ENCODE assay signal across 8 mouse cellular contexts in genomic region chr9:124424542-124425410, GRCm38 (mm10). TPM values are rescaled to one million over a fixed set of nuclear protein-coding genes. Genes with fewer than 3 reads are reported as not detected.
DNase-seq lines count a peak whose midpoint lies in the region; ATAC-seq and TF ChIP-seq lines count a peak whose summit lies in the region.

No protein-coding gene starts in this region.

- TF ChIP-seq POLR2A in bone marrow, adult 2 months (IDR thresholded peaks at IDR 0.05; ENCODE audit: borderline replicate concordance, control insufficient read depth, low read depth, low read length): peak; percentile 1; the same call in 1 of the 2 replicates
- no peak for TF ChIP-seq POLR2A in limb, embryonic 14.5 days (IDR thresholded peaks at IDR 0.05; ENCODE audit: borderline replicate concordance, extremely low read depth, insufficient read depth, insufficient read length)

- peak overlapping the region; percentile 88 for H3K4me3 ChIP-seq in bone marrow, adult 2 months (replicated peaks; ENCODE audit: control insufficient read depth, low read depth, low read length)
- H3K4me3 ChIP-seq in embryonic facial prominence, embryonic 15.5 days (replicated peaks): peak overlapping the region; percentile 83
- H3K4me3 ChIP-seq in limb, embryonic 14.5 days (replicated peaks; ENCODE audit: low read length): peak overlapping the region; percentile 62
- peak overlapping the region; percentile 70 for H3K4me3 ChIP-seq in midbrain, postnatal 0 days (ENCODE audit: low read depth, low read length)

- DNase-seq in 416B (ENCODE audit: low read depth): peak; percentile 99
- peak; percentile 98 for DNase-seq in heart, adult 8-10 months (ENCODE audit: low spot score)
- peak; percentile 99 for DNase-seq in kidney, adult 9 months
- peak; percentile 99 for DNase-seq in limb, embryonic 14.5 days (ENCODE audit: low spot score)
- peak; percentile 100 for DNase-seq in midbrain, postnatal 0 days (ENCODE audit: low spot score)
- DNase-seq in spleen, postnatal 14 days (ENCODE audit: low spot score in 2 of 2): peak; percentile 81 to 88

- no peaks in the 10 kb centered on the region for H3K36me3 ChIP-seq in embryonic facial prominence, embryonic 15.5 days
- H3K36me3 ChIP-seq in limb, embryonic 14.5 days (ENCODE audit: control insufficient read depth, insufficient read depth, low read length): no peaks in the 10 kb centered on the region
- H3K36me3 ChIP-seq in midbrain, postnatal 0 days (ENCODE audit: insufficient read depth, low read length): no peaks in the 10 kb centered on the region

- H3K9ac ChIP-seq in embryonic facial prominence, embryonic 15.5 days: peak overlapping the region; percentile 66
- H3K9ac ChIP-seq in limb, embryonic 14.5 days (ENCODE audit: low read depth, low read length, severe bottlenecking): peak overlapping the region; percentile 70
- peak overlapping the region; percentile 66 for H3K9ac ChIP-seq in midbrain, postnatal 0 days (replicated peaks; ENCODE audit: low read length, poor library complexity, severe bottlenecking)

- no peaks in the 10 kb centered on the region for H3K4me1 ChIP-seq in bone marrow, adult 2 months (ENCODE audit: control insufficient read depth, insufficient read depth, low read length)
- no peaks in the 10 kb centered on the region for H3K4me1 ChIP-seq in embryonic facial prominence, embryonic 15.5 days
- no peaks in the 10 kb centered on the region for H3K4me1 ChIP-seq in limb, embryonic 14.5 days (ENCODE audit: control insufficient read depth, insufficient read depth, low read length)
- H3K4me1 ChIP-seq in midbrain, postnatal 0 days (ENCODE audit: insufficient read depth, low read length): no peaks in the 10 kb centered on the region

- under 1% methylated on average over 48 of the region's 48 CpGs for WGBS in bone marrow, adult 2 months
- under 1% methylated on average over 48 of the region's 48 CpGs for WGBS in embryonic facial prominence, embryonic 15.5 days
- WGBS in limb, embryonic 14.5 days: under 1% methylated on average over 48 of the region's 48 CpGs
- WGBS in midbrain, postnatal 0 days: under 1% methylated on average over 48 of the region's 48 CpGs

- TF ChIP-seq CTCF in bone marrow, adult 2 months (IDR thresholded peaks at IDR 0.05; ENCODE audit: control insufficient read depth, insufficient read depth, low read length): no peak
- TF ChIP-seq CTCF in midbrain, postnatal 0 days (IDR thresholded peaks at IDR 0.05): no peak

- H3K9me3 ChIP-seq in embryonic facial prominence, embryonic 15.5 days (replicated peaks): no peaks in the 10 kb centered on the region
- no peaks in the 10 kb centered on the region for H3K9me3 ChIP-seq in limb, embryonic 14.5 days (ENCODE audit: control insufficient read depth, low read length)
- H3K9me3 ChIP-seq in midbrain, postnatal 0 days (ENCODE audit: low read length): no peaks in the 10 kb centered on the region

- peak overlapping the region; percentile 67 for H3K4me2 ChIP-seq in embryonic facial prominence, embryonic 15.5 days (replicated peaks)
- H3K4me2 ChIP-seq in limb, embryonic 14.5 days (replicated peaks; ENCODE audit: low read depth, low read length, severe bottlenecking): peak overlapping the region; percentile 53
- peak overlapping the region; percentile 53 for H3K4me2 ChIP-seq in midbrain, postnatal 0 days (ENCODE audit: low read depth, low read length, poor library complexity, severe bottlenecking)

- H3K27me3 ChIP-seq in embryonic facial prominence, embryonic 15.5 days: 0 out of 2 replicates have a peak, but pooled peaks cover 3% of the 10 kb centered on the region
- no peaks in the 10 kb centered on the region for H3K27me3 ChIP-seq in limb, embryonic 14.5 days (ENCODE audit: control insufficient read depth, insufficient read depth, low read length)
- H3K27me3 ChIP-seq in midbrain, postnatal 0 days (ENCODE audit: insufficient read depth, low read length): no peaks in the 10 kb centered on the region

- H3K27ac ChIP-seq in bone marrow, adult 2 months (ENCODE audit: control insufficient read depth, insufficient read depth, low read depth, low read length, poor library complexity): peak overlapping the region; percentile 100
- peak overlapping the region; percentile 99 for H3K27ac ChIP-seq in embryonic facial prominence, embryonic 15.5 days (replicated peaks)
- peak overlapping the region; percentile 97 for H3K27ac ChIP-seq in limb, embryonic 14.5 days (replicated peaks; ENCODE audit: low read depth, low read length)
- peak overlapping the region; percentile 95 for H3K27ac ChIP-seq in midbrain, postnatal 0 days (ENCODE audit: low read depth, low read length)

- ATAC-seq in embryonic facial prominence, embryonic 15.5 days (ENCODE audit: insufficient number of reproducible peaks, low FRiP score, low TSS enrichment, low read depth): peak; percentile 79
- ATAC-seq in limb, embryonic 14.5 days (ENCODE audit: low FRiP score, low read depth): peak; percentile 76
- ATAC-seq in midbrain, postnatal 0 days (ENCODE audit: low FRiP score): peak; percentile 85

RNA-seq across cellular contexts. Expression of gene Ppp2r3d, which starts 51.9 kb away (rescaled TPM):
- 58.3 and 67.8 TPM in 2 replicates for polyA plus RNA-seq in bone marrow, adult 2 months (2011; ENCODE audit: insufficient read depth, insufficient read length, low replicate concordance, missing spikeins)
- 144 and 153 TPM in 2 replicates for polyA plus RNA-seq in embryonic facial prominence, embryonic 15.5 days (2015; fragmentation: Nextera tagmentation; extraction: Ambion mirVana)
- total RNA-seq in heart, adult 8-10 months (2022): 100 to 1,000 TPM in 1 of 4 experiments, 10 to 100 TPM in 3; 86.5 to 101 (median 96.1) TPM
- 301 and 417 TPM in 2 replicates for polyA plus RNA-seq in limb, embryonic 14.5 days (2012; rRNA removed)
- polyA plus RNA-seq in limb, embryonic 14.5 days (2014; fragmentation: Nextera tagmentation; extraction: Ambion mirVana): 119 and 129 TPM in 2 replicates
- 114 and 134 TPM in 2 replicates for total RNA-seq in midbrain, postnatal 0 days (2014; rRNA removed)
- polyA plus RNA-seq in midbrain, postnatal 0 days (2015; fragmentation: Nextera tagmentation; extraction: Ambion mirVana): 151 and 168 TPM in 2 replicates

Comparison
In these comparisons a context has a peak if more than half of its experiments do, and no peak if none do; other contexts are left out.
1. Peak in every context shown above with its lines: DNase-seq, ATAC-seq, H3K4me3 ChIP-seq and H3K27ac ChIP-seq.